Mouse (Mus musculus) liver, embryonic 16.5 days (tissue): Measurements from ENCODE around the gene Suv39h2. TPM values are rescaled to one million over a fixed set of nuclear protein-coding genes. Genes with fewer than 3 reads are reported as not detected.

ENCODE experiments used
- ATAC-seq: fragments of 200-750 bp; cut with Nextera tagmentation; 2 replicates; pipeline ENCODE4 v1.8.0; 2017; ENCODE audit warnings: low read depth, mild to moderate bottlenecking, moderate number of reproducible peaks, moderate library complexity
- H3K27ac ChIP-seq: fragments of 300-500 bp; sonication (generic); 2 replicates; pipeline ENCODE4 v1.5.1; 2014; ENCODE audit warnings: mild to moderate bottlenecking, low read length
- H3K27me3 ChIP-seq: fragments of 300-500 bp; sonication (generic); 2 replicates; pipeline ENCODE4 v1.6.1; 2014; ENCODE audit warnings: low read depth, low read length, mixed read lengths; ENCODE audit not compliant: control insufficient read depth, insufficient read depth
- H3K36me3 ChIP-seq: fragments of 300-500 bp; sonication (generic); 2 replicates; pipeline ENCODE4 v1.6.1; 2014; ENCODE audit warnings: mild to moderate bottlenecking; ENCODE audit not compliant: control insufficient read depth, insufficient read depth
- H3K4me1 ChIP-seq: fragments of 300-500 bp; sonication (generic); 2 replicates; pipeline ENCODE4 v1.6.1; 2014; ENCODE audit warnings: low read depth, low read length, mixed read lengths; ENCODE audit not compliant: control insufficient read depth
- H3K4me2 ChIP-seq: fragments of 300-500 bp; sonication (generic); 2 replicates; pipeline ENCODE4 v1.6.1; 2014; ENCODE audit warnings: low read depth, low read length, mixed read lengths
- H3K4me3 ChIP-seq: fragments of 300-500 bp; sonication (generic); 2 replicates; pipeline ENCODE4 v1.5.1; 2014; ENCODE audit warnings: low read depth, mild to moderate bottlenecking, low read length
- H3K9ac ChIP-seq: fragments of 300-500 bp; sonication (generic); 2 replicates; pipeline ENCODE4 v1.6.1; 2014; ENCODE audit warnings: low read depth, low read length
- H3K9me3 ChIP-seq: fragments of 300-500 bp; sonication (generic); replicated peaks from 2 replicates; pipeline ENCODE4 v1.6.1; 2016; ENCODE audit warnings: low read length; ENCODE audit not compliant: control insufficient read depth
- WGBS: fragments of 180-500 bp; shearing (Covaris S2); extraction: QIAGEN DNeasy Blood & Tissue Kit; methylation state at CpG from one replicate; pipeline ENCODE4 v1.1.7; 2014; ENCODE audit not compliant: insufficient replicate concordance; 5-methylcytosine and 5-hydroxymethylcytosine counted together
- polyA plus RNA-seq: library from polyadenylated mRNA; unstranded; fragments of >200 nt; fragmentation: Nextera tagmentation; extraction: Ambion mirVana; gene quantifications from 2 replicates; pipeline ENCODE4 v1.2.1, GENCODE M21; 2015

The Suv39h2 gene
- polyA plus RNA-seq, 1 experiment from 2014 or later = 3.7 TPM

DNA sequence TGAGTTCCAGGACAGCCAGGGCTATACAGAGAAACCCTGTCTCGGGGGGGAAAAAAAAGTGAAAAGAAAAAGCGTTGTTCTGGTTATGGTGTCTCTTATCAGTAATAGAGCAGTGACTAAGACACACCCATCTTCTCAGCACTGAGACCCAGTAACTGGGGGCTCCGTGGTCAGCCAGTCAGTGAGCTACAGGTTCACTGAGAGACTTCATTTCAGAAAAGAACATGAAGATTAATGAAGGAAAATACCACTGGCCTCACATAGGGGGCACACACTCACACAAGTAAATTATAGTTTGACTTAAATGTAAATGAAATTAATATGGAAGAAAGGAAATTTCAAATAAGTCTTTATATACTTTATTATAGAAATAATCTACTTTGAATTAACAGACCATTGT is 5.4 kb upstream of the Suv39h2 start:
- H3K4me2 ChIP-seq = no peak overlapping the region

DNA sequence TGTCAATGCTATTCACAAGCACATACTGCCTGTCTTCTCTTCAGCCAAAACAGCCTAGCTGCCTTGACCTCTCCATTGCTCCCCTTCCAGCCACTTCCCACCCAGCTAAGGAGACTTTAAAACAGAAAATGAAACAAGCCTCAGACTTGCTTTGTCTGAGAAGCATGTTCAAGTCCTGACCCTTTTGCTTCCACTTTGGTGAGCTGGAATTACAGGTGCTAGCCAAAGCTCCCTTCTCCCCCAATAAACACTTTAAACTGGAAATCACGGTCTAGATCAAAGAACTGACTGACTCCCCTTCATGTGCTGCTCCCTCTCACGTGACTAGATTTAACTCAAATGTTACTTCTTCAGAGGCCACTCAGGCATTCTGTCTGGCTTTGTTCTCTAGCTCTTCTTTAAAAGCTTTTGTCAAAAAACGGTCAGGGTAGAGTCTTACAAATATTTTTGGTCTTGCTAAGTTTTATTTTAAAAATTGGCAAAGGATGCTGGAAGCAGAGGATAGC is 968 bp upstream of the Suv39h2 start:
- Histone ChIP-seq H3K27ac (no peak overlapping the region), H3K4me2 (peak overlapping the region; percentile 73), H3K9ac (peak overlapping the region; percentile 8; the same call in 1 of the 2 replicates), H3K36me3 (no peaks in the 10 kb centered on the region), H3K9me3 (no peaks in the 10 kb centered on the region), H3K4me1 (peaks cover 13% of the 10 kb centered on the region), H3K27me3 (no peaks in the 10 kb centered on the region), H3K4me3 (peak overlapping the region; percentile 86)
- no peak for ATAC-seq
- WGBS = 62% methylated on average over 3 of the region's 3 CpGs

More for the DNA sequence above, 5.4 kb upstream of the Suv39h2 start:
- no peaks in the 10 kb centered on the region for H3K9me3 ChIP-seq
- ATAC-seq = peak; percentile 53; the same call in 1 of the 2 replicates
- no peak overlapping the region for H3K4me3 ChIP-seq
- H3K27ac ChIP-seq = no peak overlapping the region
- H3K9ac ChIP-seq = no peak overlapping the region
- no peaks in the 10 kb centered on the region for H3K27me3 ChIP-seq
- no peaks in the 10 kb centered on the region for H3K36me3 ChIP-seq
- peaks cover 7% of the 10 kb centered on the region for H3K4me1 ChIP-seq
- 30% methylated on average over 3 of the region's 3 CpGs for WGBS

DNA sequence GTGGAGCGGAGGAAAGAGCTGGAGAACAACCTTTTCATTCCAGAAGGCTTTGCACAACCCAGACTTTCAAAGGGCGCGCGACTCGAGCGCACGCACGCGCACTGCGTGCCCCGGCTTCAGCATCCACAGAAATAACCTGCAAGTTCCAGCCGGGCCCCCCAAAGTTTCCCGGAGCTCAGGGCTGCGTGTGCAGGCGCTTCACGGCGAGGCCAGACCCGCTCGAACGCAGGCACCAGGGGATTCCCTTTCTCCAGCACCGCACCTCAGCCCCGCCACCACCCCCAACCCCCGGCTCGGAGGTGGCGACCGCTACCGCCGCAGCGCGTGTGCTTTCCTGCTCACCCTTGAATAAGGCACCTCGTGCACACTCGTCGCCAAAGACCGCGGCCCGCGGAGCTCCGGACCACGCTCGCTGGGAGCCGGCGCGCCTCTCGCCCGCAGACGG is 448 bp downstream of the Suv39h2 start:
- Histone ChIP-seq H3K4me2 (peak overlapping the region; percentile 73), H3K9me3 (no peaks in the 10 kb centered on the region), H3K27ac (peak overlapping the region; percentile 91), H3K9ac (peak overlapping the region; percentile 83), H3K36me3 (peaks cover 4% of the 10 kb centered on the region; the same call in 1 of the 2 replicates), H3K4me3 (peak overlapping the region; percentile 86), H3K4me1 (peaks cover 13% of the 10 kb centered on the region), H3K27me3 (no peaks in the 10 kb centered on the region)
- WGBS = under 1% methylated on average over 46 of the region's 46 CpGs
- ATAC-seq = peak; percentile 58

DNA sequence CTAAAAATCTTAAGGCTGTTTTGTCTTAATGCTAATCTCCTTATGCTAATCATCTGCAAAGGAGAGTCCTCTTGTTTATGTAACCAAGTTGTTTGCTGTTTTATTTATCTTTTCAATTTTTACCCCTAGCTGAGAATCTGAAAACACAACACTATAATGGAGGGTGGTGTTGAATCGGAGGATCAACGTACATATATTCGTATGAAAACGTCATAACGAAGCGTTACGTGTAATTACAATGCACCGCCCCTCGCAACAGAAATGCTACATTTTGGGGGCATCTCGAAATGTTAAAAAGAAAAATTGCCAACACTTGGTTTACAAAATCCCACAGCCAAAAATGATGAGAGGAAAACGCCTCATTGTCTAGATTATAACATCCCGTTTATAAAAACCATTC is 940 bp downstream of the Suv39h2 start:
- peak overlapping the region; percentile 86 for H3K4me3 ChIP-seq
- no peaks in the 10 kb centered on the region for H3K27me3 ChIP-seq
- no peaks in the 10 kb centered on the region for H3K9me3 ChIP-seq
- peak overlapping the region; percentile 83 for H3K9ac ChIP-seq
- H3K27ac ChIP-seq = peak overlapping the region; percentile 91
- H3K4me1 ChIP-seq = peaks cover 13% of the 10 kb centered on the region
- ATAC-seq = no peak
- 0% methylated on average over 12 of the region's 12 CpGs for WGBS
- H3K36me3 ChIP-seq = peaks cover 4% of the 10 kb centered on the region; the same call in 1 of the 2 replicates
- H3K4me2 ChIP-seq = peak overlapping the region; percentile 73

DNA sequence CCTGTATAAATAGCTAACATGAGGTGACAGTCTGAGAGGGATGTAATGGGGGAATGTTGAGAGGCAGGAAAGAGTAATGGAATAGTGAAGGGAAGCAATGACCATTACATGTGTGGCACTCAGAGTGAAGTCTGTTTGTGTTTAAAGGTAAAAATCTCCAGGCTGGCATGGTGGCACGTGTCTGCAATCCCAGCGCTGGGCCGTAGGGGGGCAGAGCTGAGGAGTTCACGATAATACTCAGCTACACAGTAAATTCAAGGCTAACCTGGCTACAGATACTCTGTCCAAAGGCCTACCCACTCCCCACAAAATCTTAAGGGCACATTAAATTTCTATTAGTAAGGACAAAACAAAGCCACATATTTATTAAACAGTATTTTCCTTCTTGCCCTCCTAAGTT is 18.2 kb downstream of the Suv39h2 start:
- H3K27ac ChIP-seq = no peak overlapping the region
- H3K9ac ChIP-seq = no peak overlapping the region
- no peaks in the 10 kb centered on the region for H3K9me3 ChIP-seq
- no peaks in the 10 kb centered on the region for H3K27me3 ChIP-seq
- no peak overlapping the region for H3K4me3 ChIP-seq
- peaks cover 14% of the 10 kb centered on the region for H3K36me3 ChIP-seq
- 89% methylated on average over 4 of the region's 4 CpGs for WGBS
- no peak overlapping the region for H3K4me2 ChIP-seq
- H3K4me1 ChIP-seq = no peaks in the 10 kb centered on the region
- no peak for ATAC-seq

DNA sequence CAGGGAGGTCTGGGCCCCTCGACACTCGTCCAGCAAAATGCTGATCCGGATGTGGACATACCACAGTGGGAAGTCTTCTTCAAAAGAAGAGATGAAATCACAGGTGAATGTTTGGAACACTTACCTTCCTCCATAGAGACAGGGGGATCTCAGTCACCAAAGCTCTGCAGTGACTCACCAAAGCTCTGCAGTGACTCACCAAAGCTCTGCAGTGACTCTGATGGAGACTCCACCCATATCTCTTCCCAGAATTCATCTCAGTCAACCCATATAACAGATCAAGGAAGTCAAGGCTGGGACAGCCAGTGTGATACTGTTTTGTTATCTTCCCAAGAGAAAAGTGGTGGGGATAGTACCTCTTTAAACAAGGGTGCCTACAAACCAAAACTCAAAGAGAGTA is 21.7 kb downstream of the Suv39h2 start:
- no peak overlapping the region for H3K4me3 ChIP-seq
- no peak for ATAC-seq
- no peak overlapping the region for H3K9ac ChIP-seq
- no peak overlapping the region for H3K27ac ChIP-seq
- H3K27me3 ChIP-seq = no peaks in the 10 kb centered on the region
- peaks cover 9% of the 10 kb centered on the region for H3K36me3 ChIP-seq
- no peaks in the 10 kb centered on the region for H3K9me3 ChIP-seq
- no peaks in the 10 kb centered on the region for H3K4me1 ChIP-seq
- WGBS = 79% methylated on average over 3 of the region's 3 CpGs
- H3K4me2 ChIP-seq = no peak overlapping the region

DNA sequence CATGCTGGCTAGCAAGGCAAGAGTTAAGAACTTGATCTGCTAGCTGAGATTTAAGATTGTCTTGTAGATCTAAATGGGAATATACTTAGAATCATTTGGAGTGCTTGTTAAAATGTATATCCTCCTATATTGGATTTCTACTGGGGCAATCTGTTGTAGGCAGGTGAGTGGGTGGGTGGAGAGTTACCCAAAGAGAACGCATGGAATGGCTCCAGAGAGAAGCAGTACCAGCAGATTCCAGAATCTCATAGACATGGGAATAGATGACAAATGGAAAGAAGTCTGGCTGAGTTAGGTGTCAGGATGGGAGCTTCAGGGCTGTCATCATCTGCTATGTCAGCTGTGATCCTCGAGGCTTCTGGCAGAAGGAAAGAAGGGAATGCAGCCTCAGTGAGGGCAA is 25.4 kb downstream of the Suv39h2 start:
- 45% methylated on average over 2 of the region's 2 CpGs for WGBS
- Histone ChIP-seq H3K9ac (no peak overlapping the region), H3K27me3 (no peaks in the 10 kb centered on the region), H3K4me3 (no peak overlapping the region), H3K36me3 (peaks cover 9% of the 10 kb centered on the region), H3K4me2 (no peak overlapping the region), H3K9me3 (no peaks in the 10 kb centered on the region), H3K27ac (no peak overlapping the region), H3K4me1 (no peaks in the 10 kb centered on the region)
- no peak for ATAC-seq

DNA sequence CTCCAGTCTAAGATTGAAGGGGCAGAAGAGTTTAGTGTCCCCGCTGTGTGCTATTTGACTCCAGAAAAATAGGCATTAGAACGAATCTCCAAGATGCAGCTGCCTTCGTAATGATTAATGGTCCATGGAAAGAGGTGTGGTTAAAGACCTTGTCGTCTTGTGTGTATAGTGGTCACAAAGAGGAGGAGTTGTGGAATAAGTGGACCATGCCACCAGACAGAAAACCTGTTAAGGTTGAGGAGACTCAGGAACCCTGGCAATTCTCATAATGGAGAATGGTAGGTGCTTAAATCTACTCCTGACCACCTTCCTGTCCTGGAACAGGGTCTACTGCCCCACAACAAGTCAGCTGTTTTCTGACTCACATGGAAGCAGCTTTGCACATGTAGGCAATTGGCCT is 28.8 kb downstream of the Suv39h2 start:
- H3K36me3 ChIP-seq = peaks cover 9% of the 10 kb centered on the region
- WGBS = 79% methylated on average over 4 of the region's 4 CpGs
- H3K27ac ChIP-seq = no peak overlapping the region
- no peak overlapping the region for H3K4me2 ChIP-seq
- H3K27me3 ChIP-seq = no peaks in the 10 kb centered on the region
- no peak overlapping the region for H3K9ac ChIP-seq
- no peaks in the 10 kb centered on the region for H3K9me3 ChIP-seq
- no peak for ATAC-seq
- H3K4me1 ChIP-seq = no peaks in the 10 kb centered on the region
- H3K4me3 ChIP-seq = no peak overlapping the region

DNA sequence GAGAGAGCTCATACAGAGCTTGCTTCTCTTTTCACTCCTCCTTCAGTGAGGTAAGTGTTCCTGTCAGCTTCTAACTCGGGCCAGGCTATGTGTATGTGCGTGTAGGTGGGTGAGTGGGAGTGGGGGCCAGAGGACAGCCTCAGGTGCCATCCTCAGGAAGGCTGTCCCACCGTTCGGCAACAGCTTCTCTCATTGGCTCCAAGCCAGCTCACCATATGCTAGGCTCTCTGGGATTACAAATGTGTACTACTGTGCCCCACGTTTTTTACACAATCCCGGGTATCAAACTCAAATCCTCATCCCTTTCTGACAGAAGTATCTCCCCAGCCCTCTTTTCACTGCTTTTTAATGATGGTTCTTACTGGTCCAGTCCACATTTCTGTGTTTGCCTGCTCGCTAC is 30.6 kb downstream of the Suv39h2 start:
- no peaks in the 10 kb centered on the region for H3K27me3 ChIP-seq
- H3K4me3 ChIP-seq = no peak overlapping the region
- no peak overlapping the region for H3K9ac ChIP-seq
- WGBS = 77% methylated on average over 7 of the region's 7 CpGs
- no peak for ATAC-seq
- H3K27ac ChIP-seq = no peak overlapping the region
- no peaks in the 10 kb centered on the region for H3K9me3 ChIP-seq
- no peaks in the 10 kb centered on the region for H3K4me1 ChIP-seq
- no peak overlapping the region for H3K4me2 ChIP-seq
- peaks cover 9% of the 10 kb centered on the region for H3K36me3 ChIP-seq
